Mouse (Mus musculus): Measurements from ENCODE around the gene Pdcd11. TPM values are rescaled to one million over a fixed set of nuclear protein-coding genes. Genes with fewer than 3 reads are reported as not detected.

The Pdcd11 gene
- polyA plus RNA-seq, 1 experiment from 2014 or later, result 11.1 TPM

- H3K27ac ChIP-seq (ENCODE audit: low read depth, low read length), result no peak overlapping the region
These were observed 37.1 kb upstream of the Pdcd11 start for GRCm38 (mm10) chr19:47053471-47053870.

DNA sequence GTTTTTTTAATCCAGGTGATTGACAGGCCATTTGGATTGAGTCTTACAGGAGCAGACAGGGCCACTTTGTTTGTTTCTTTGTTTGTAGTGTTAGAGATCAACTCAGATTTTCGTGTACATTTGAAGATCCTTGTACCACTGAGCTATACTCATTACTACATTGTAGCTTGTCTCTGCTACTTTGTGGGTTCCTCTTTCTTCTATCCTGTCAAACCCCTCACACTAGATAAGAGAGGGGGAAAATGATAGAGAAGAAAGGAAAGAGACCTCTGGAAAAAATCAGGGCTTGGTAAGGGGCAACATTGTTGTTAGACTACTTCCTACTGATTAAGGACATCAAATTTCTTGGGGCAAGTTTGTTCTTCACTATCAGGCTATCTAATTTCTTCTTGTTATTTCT lies 32.9 kb upstream of the Pdcd11 start:
- Histone ChIP-seq H3K4me2 (replicated peaks; ENCODE audit: low read depth, low read length) (no peak overlapping the region), H3K4me3 (ENCODE audit: low read length) (no peak overlapping the region), H3K27me3 (ENCODE audit: control insufficient read depth, insufficient read depth, low read length) (no peaks in the 10 kb centered on the region), H3K36me3 (ENCODE audit: control insufficient read depth, insufficient read depth, low read length) (no peaks in the 10 kb centered on the region), H3K9ac (ENCODE audit: low read depth, low read length) (no peak overlapping the region), H3K9me3 (ENCODE audit: control insufficient read depth, low read length) (no peaks in the 10 kb centered on the region), H3K27ac (ENCODE audit: low read depth, low read length) (no peak overlapping the region), H3K4me1 (ENCODE audit: control insufficient read depth, insufficient read depth, low read length) (no peaks in the 10 kb centered on the region)
- WGBS, result 81% methylated on average over 1 of the region's 1 CpGs
- ATAC-seq (ENCODE audit: low FRiP score, low TSS enrichment), result no peak

More at GRCm38 (mm10) chr19:47053471-47053870, 37.1 kb upstream of the Pdcd11 start:
- Histone ChIP-seq H3K9me3 (ENCODE audit: control insufficient read depth, low read length) (no peaks in the 10 kb centered on the region), H3K9ac (ENCODE audit: low read depth, low read length) (no peak overlapping the region), H3K27me3 (ENCODE audit: control insufficient read depth, insufficient read depth, low read length) (no peaks in the 10 kb centered on the region), H3K4me2 (replicated peaks; ENCODE audit: low read depth, low read length) (no peak overlapping the region), H3K36me3 (ENCODE audit: control insufficient read depth, insufficient read depth, low read length) (no peaks in the 10 kb centered on the region), H3K4me1 (ENCODE audit: control insufficient read depth, insufficient read depth, low read length) (peaks cover 12% of the 10 kb centered on the region), H3K4me3 (ENCODE audit: low read length) (no peak overlapping the region)
- 73% methylated on average over 4 of the region's 4 CpGs for WGBS
- ATAC-seq (ENCODE audit: low FRiP score, low TSS enrichment), result no peak

- 87% methylated on average over 3 of the region's 3 CpGs for WGBS
- no peaks in the 10 kb centered on the region for H3K27me3 ChIP-seq (ENCODE audit: control insufficient read depth, insufficient read depth, low read length)
These were observed 24.7 kb upstream of the Pdcd11 start for GRCm38 (mm10) chr19:47065860-47066259.

GRCm38 (mm10) chr19:47067096-47067882 lies 23.3 kb upstream of the Pdcd11 start, which contains the start of gene Taf5:
Gene Taf5 (plus strand): TSS chr19:47067746.
- Histone ChIP-seq H3K36me3 (ENCODE audit: control insufficient read depth, insufficient read depth, low read length) (peaks cover 14% of the 10 kb centered on the region; the same call in 1 of the 2 replicates), H3K9ac (ENCODE audit: low read depth, low read length) (peak within 1 kb of the TSS; percentile 90), H3K4me2 (replicated peaks; ENCODE audit: low read depth, low read length) (peak within 1 kb of the TSS; percentile 61), H3K27me3 (ENCODE audit: control insufficient read depth, insufficient read depth, low read length) (no peaks in the 10 kb centered on the region), H3K4me1 (ENCODE audit: control insufficient read depth, insufficient read depth, low read length) (peaks cover 9% of the 10 kb centered on the region), H3K27ac (ENCODE audit: low read depth, low read length) (peak within 1 kb of the TSS; percentile 80), H3K9me3 (ENCODE audit: control insufficient read depth, low read length) (no peaks in the 10 kb centered on the region), H3K4me3 (ENCODE audit: low read length) (peak within 1 kb of the TSS; percentile 72)
- WGBS, result 11% methylated on average over 46 of the region's 49 CpGs
- ATAC-seq (ENCODE audit: low FRiP score, low TSS enrichment), result peak; percentile 81

More at GRCm38 (mm10) chr19:47065860-47066259, 24.7 kb upstream of the Pdcd11 start:
- Histone ChIP-seq H3K27ac (ENCODE audit: low read depth, low read length) (no peak overlapping the region), H3K4me2 (replicated peaks; ENCODE audit: low read depth, low read length) (no peak overlapping the region), H3K9ac (ENCODE audit: low read depth, low read length) (no peak overlapping the region), H3K4me3 (ENCODE audit: low read length) (no peak overlapping the region), H3K4me1 (ENCODE audit: control insufficient read depth, insufficient read depth, low read length) (peaks cover 9% of the 10 kb centered on the region), H3K36me3 (ENCODE audit: control insufficient read depth, insufficient read depth, low read length) (peaks cover 2% of the 10 kb centered on the region; the same call in 1 of the 2 replicates), H3K9me3 (ENCODE audit: control insufficient read depth, low read length) (no peaks in the 10 kb centered on the region)
- no peak for ATAC-seq (ENCODE audit: low FRiP score, low TSS enrichment)

- Histone ChIP-seq H3K36me3 (ENCODE audit: control insufficient read depth, insufficient read depth, low read length) (peaks cover 22% of the 10 kb centered on the region; the same call in 1 of the 2 replicates), H3K4me3 (ENCODE audit: low read length) (peak overlapping the region; percentile 72), H3K4me2 (replicated peaks; ENCODE audit: low read depth, low read length) (peak overlapping the region; percentile 57), H3K4me1 (ENCODE audit: control insufficient read depth, insufficient read depth, low read length) (peaks cover 9% of the 10 kb centered on the region), H3K9me3 (ENCODE audit: control insufficient read depth, low read length) (no peaks in the 10 kb centered on the region), H3K27me3 (ENCODE audit: control insufficient read depth, insufficient read depth, low read length) (no peaks in the 10 kb centered on the region), H3K27ac (ENCODE audit: low read depth, low read length) (peak overlapping the region; percentile 80), H3K9ac (ENCODE audit: low read depth, low read length) (peak overlapping the region; percentile 90)
- under 1% methylated on average over 55 of the region's 72 CpGs for WGBS
- peak; percentile 93 for ATAC-seq (ENCODE audit: low FRiP score, low TSS enrichment)
These were observed 22.5 kb upstream of the Pdcd11 start for GRCm38 (mm10) chr19:47067924-47068611.

DNA sequence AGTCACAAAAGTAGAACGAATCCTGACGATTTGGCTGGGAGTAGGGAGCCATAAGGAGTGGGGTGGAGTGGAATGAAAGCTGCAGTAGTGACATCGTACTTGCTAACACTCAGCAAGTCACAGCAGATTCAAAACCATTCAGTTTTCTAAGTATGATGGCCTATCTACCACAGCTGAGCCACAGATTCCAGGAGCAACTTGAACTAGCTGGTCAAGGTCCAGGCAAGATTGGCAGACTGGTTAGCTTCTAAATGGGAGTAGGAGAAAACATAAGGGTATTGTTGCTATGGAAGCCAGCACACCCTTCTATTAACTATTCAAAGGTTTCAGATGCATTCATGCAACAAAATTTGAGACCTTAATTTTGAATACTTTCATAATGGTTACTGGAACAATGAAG lies 2.3 kb upstream of the Pdcd11 start:
- peaks cover 40% of the 10 kb centered on the region for H3K36me3 ChIP-seq (ENCODE audit: control insufficient read depth, insufficient read depth, low read length)
- no peaks in the 10 kb centered on the region for H3K27me3 ChIP-seq (ENCODE audit: control insufficient read depth, insufficient read depth, low read length)
- H3K4me3 ChIP-seq (ENCODE audit: low read length), result no peak overlapping the region
- no peak overlapping the region for H3K27ac ChIP-seq (ENCODE audit: low read depth, low read length)
- no peak overlapping the region for H3K4me2 ChIP-seq (replicated peaks; ENCODE audit: low read depth, low read length)
- H3K4me1 ChIP-seq (ENCODE audit: control insufficient read depth, insufficient read depth, low read length), result peaks cover 10% of the 10 kb centered on the region
- 79% methylated on average over 3 of the region's 3 CpGs for WGBS
- no peaks in the 10 kb centered on the region for H3K9me3 ChIP-seq (ENCODE audit: control insufficient read depth, low read length)
- ATAC-seq (ENCODE audit: low FRiP score, low TSS enrichment), result no peak
- H3K9ac ChIP-seq (ENCODE audit: low read depth, low read length), result no peak overlapping the region

- Histone ChIP-seq H3K4me1 (ENCODE audit: control insufficient read depth, insufficient read depth, low read length) (peaks cover 10% of the 10 kb centered on the region), H3K4me2 (replicated peaks; ENCODE audit: low read depth, low read length) (peak overlapping the region; percentile 53), H3K9me3 (ENCODE audit: control insufficient read depth, low read length) (no peaks in the 10 kb centered on the region), H3K4me3 (ENCODE audit: low read length) (peak overlapping the region; percentile 79), H3K27ac (ENCODE audit: low read depth, low read length) (peak overlapping the region; percentile 75), H3K36me3 (ENCODE audit: control insufficient read depth, insufficient read depth, low read length) (peaks cover 37% of the 10 kb centered on the region), H3K9ac (ENCODE audit: low read depth, low read length) (peak overlapping the region; percentile 86), H3K27me3 (ENCODE audit: control insufficient read depth, insufficient read depth, low read length) (no peaks in the 10 kb centered on the region)
- 2% methylated on average over 36 of the region's 36 CpGs for WGBS
- peak; percentile 77 for ATAC-seq (ENCODE audit: low FRiP score, low TSS enrichment)
These were observed 646 bp upstream of the Pdcd11 start for GRCm38 (mm10) chr19:47089718-47090525.

DNA sequence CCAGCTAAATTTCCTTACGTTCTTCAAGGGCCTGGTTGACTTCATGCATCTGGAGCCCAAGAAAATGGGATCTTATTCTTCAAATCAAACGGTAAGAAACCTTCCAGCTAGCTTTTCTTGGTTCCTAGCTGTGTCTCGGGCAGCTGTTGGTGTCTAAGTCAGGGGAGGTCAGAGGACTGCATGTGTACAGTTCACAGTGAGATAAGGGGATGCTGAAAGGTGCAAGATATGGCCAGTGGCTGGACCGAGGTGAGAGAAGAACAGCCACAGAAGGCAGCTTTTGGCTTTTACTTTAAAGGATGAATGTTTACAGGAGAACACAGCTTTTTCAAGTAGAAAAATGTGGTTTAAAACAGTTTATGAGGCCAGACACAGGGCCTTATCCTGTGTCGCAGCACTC lies 10.5 kb downstream of the Pdcd11 start:
- H3K9ac ChIP-seq (ENCODE audit: low read depth, low read length), result no peak overlapping the region
- no peaks in the 10 kb centered on the region for H3K9me3 ChIP-seq (ENCODE audit: control insufficient read depth, low read length)
- H3K27ac ChIP-seq (ENCODE audit: low read depth, low read length), result no peak overlapping the region
- 92% methylated on average over 5 of the region's 5 CpGs for WGBS
- H3K4me1 ChIP-seq (ENCODE audit: control insufficient read depth, insufficient read depth, low read length), result no peaks in the 10 kb centered on the region
- no peak for ATAC-seq (ENCODE audit: low FRiP score, low TSS enrichment)
- H3K27me3 ChIP-seq (ENCODE audit: control insufficient read depth, insufficient read depth, low read length), result no peaks in the 10 kb centered on the region
- H3K4me3 ChIP-seq (ENCODE audit: low read length), result no peak overlapping the region
- H3K36me3 ChIP-seq (ENCODE audit: control insufficient read depth, insufficient read depth, low read length), result peaks cover 98% of the 10 kb centered on the region
- H3K4me2 ChIP-seq (replicated peaks; ENCODE audit: low read depth, low read length), result no peak overlapping the region

Data from kidney, embryonic 14.5 days (tissue).